Mouse (Mus musculus) MEL-GATA-1-ER (cell line): ENCODE measurements around the gene Kbtbd2.

Source experiments
- DNase-seq: peaks from one replicate; pipeline ENCODE4 v3.0.0-alpha.2; 2012; ENCODE audit warnings: low read depth; ENCODE audit errors: extremely low read depth

The Kbtbd2 gene

GRCm38 (mm10) chr6:56787668-56788067, 9.9 kb downstream of the Kbtbd2 start:
- DNase-seq, result no peak

GRCm38 (mm10) chr6:56785068-56785467, 12.5 kb downstream of the Kbtbd2 start:
- no peak for DNase-seq

- DNase-seq, result no peak
Measured at GRCm38 (mm10) chr6:56783561-56784272, 13.9 kb downstream of the Kbtbd2 start.

- no peak for DNase-seq
Measured at GRCm38 (mm10) chr6:56779636-56780035, 18.0 kb downstream of the Kbtbd2 start.

GRCm38 (mm10) chr6:56775816-56776215, 21.8 kb downstream of the Kbtbd2 start:
- no peak for DNase-seq

- no peak for DNase-seq
Measured at GRCm38 (mm10) chr6:56765696-56766095, 31.9 kb downstream of the Kbtbd2 start.

- no peak for DNase-seq
Measured at GRCm38 (mm10) chr6:56765265-56765664, 32.3 kb downstream of the Kbtbd2 start.

- no peak for DNase-seq
Measured at GRCm38 (mm10) chr6:56759324-56759723, 38.3 kb downstream of the Kbtbd2 start.

GRCm38 (mm10) chr6:56756117-56756516, 41.5 kb downstream of the Kbtbd2 start:
- DNase-seq, result no peak

- no peak for DNase-seq
Measured at GRCm38 (mm10) chr6:56753719-56754118, 43.9 kb downstream of the Kbtbd2 start.

GRCm38 (mm10) chr6:56745950-56746543, 51.6 kb downstream of the Kbtbd2 start:
- no peak for DNase-seq

GRCm38 (mm10) chr6:56732545-56732944, 65.1 kb downstream of the Kbtbd2 start:
- no peak for DNase-seq
